Mouse (Mus musculus) yolk sac, embryonic 10.5 days (tissue): ENCODE measurements around the gene Esf1.
"Not testable (repeated sequence)": the region's sequence is repeated elsewhere in the genome, so short reads cannot be mapped to it uniquely, and the experiment has no call there.

Experiments used
- DNase-seq: peaks from one replicate; pipeline ENCODE4 v3.0.0-alpha.2; 2017; ENCODE audit warnings: low spot score

Esf1 gene

GRCm38 (mm10) chr2:140096034-140096433, 74.3 kb downstream of the Esf1 start:
- DNase-seq: peak; percentile 9

GRCm38 (mm10) chr2:140093433-140093832, 76.9 kb downstream of the Esf1 start:
- no peak for DNase-seq

GRCm38 (mm10) chr2:140084245-140084644, 86.1 kb downstream of the Esf1 start:
- DNase-seq: no peak

GRCm38 (mm10) chr2:140080747-140081577, 89.4 kb downstream of the Esf1 start:
- no peak for DNase-seq

- not testable (repeated sequence) for DNase-seq
These were observed 91.1 kb downstream of the Esf1 start for GRCm38 (mm10) chr2:140079284-140079683.

GRCm38 (mm10) chr2:140078600-140079280, 91.6 kb downstream of the Esf1 start:
- DNase-seq: no peak

GRCm38 (mm10) chr2:140077476-140077875, 92.9 kb downstream of the Esf1 start:
- no peak for DNase-seq

GRCm38 (mm10) chr2:140075150-140075549, 95.2 kb downstream of the Esf1 start:
- no peak for DNase-seq
